Mouse (Mus musculus): ENCODE results near the gene Slc1a5.

Gene Slc1a5

DNA sequence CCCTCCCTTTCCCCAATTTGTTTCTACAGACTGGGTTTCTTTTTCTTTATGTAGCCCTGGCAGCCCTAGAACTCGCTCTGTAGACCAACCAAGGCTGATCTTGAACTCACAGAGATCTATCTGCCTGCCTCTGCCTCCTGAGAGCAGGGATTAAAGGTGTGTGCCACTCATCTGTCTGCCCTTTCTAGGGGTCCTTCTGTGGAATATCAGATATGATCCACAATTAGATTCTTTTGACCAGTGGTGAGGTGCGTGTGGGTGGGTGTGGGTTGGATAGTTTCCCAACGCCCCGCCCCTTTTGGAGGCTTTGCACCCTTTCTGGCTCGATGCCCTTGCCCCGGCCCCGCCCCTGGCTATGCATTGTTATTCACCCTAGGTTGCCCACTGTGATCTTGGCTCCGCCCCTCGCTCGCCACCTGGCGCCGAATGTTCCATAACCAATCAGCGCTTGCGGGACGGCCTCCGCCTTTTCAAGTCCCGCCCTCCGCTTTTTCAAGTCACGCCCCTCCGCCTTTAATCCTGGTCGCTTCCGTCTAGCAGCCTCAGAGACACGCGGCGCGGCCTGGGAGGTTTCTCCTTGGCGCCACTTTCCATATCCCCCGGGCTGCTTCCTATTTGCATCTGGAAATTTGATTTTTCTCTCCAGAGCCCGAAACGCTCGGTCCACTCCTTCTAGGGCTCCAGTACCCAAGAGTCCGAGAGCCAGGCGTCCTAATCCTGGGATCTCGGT, at the start of gene Slc1a5:
Gene Slc1a5 (plus strand): TSS at position 516 of the 730 bp plus-strand sequence.
- peak; percentile 99 for DNase-seq (ENCODE audit: low read depth, low spot score)

DNA sequence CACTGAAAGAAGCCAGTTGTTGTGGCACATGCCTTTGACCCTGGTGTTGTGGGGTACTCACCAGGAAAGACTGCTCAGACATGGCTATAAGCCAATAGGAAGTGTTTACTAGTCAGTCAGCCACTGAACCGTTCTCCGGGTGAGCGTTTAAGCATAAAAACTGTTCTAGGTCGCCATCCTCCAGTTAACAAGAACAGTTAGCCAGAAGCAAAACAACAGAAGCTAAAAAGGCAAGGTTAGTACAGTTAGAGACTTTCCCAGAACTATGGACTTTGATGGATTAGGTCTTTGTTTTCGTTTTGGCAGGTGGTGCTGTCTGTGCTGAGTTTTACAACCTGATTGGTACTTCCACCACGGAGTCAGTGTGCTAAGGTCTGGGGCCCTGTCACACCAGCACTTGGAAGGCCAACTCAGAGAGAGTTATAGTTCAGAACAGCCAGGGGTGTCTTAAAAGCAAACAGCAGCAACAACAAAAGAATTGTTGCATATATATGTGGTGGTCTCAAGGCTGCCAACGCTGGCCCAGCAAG, 49.2 kb upstream of the Slc1a5 start:
- DNase-seq (ENCODE audit: low read depth, low spot score), result no peak

DNA sequence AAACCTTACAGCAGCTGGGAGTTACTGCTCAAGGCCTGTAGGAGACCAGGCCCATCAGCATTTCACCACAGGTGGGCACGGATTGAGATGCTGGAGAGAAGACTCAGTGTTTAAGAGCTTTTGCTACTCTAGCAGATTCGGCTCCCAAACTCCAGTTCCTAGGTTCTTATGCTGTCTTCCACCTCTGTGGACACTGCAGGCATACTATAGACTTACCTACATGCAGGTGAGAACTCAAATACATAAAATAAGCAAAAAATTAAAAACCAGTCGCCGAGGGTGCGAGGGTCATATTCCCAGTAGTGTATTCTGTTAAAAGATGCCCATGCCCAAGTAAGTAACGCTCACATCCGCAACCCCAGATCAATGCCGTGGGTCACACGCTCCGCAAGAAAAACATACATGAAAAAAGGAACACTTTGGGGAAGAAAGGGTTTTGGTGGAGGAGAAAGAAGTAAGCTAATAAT, 43.5 kb upstream of the Slc1a5 start:
- no peak for DNase-seq (ENCODE audit: low read depth, low spot score)

DNA sequence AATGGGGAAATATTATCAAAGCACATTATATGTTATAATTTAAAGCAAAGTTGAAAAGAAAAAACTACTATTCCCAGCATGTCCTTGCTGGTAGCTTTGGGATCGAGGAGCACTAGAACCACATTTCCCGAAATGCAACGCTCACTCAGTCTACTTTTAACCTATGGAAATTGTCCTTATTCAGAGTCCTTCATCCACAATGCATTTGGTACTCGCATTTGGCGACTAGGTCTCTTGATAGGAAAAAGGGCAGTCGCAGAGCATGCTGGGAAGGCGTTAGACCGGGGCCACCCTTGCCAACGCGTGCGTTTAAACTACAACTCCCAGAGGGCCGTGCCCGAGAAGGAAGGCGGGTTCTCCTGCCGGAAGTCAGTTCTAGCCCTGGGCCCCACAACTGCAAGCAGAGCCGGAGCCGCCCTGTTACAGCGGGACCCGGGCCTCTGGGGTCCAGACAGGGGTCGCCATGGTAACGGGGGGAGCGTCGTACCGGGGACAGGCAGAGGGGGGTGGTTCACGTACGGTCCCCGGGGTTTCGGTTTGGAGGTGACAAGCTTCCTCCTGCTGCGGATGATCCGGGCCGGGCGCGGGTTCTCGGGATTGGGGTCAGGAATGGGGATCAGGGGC, 43.0 kb upstream of the Slc1a5 start, which contains the start of gene Ap2s1:
Gene Ap2s1 (plus strand): TSS at position 338 of the 624 bp plus-strand sequence.
- DNase-seq (ENCODE audit: low read depth, low spot score), result peak; percentile 96

DNA sequence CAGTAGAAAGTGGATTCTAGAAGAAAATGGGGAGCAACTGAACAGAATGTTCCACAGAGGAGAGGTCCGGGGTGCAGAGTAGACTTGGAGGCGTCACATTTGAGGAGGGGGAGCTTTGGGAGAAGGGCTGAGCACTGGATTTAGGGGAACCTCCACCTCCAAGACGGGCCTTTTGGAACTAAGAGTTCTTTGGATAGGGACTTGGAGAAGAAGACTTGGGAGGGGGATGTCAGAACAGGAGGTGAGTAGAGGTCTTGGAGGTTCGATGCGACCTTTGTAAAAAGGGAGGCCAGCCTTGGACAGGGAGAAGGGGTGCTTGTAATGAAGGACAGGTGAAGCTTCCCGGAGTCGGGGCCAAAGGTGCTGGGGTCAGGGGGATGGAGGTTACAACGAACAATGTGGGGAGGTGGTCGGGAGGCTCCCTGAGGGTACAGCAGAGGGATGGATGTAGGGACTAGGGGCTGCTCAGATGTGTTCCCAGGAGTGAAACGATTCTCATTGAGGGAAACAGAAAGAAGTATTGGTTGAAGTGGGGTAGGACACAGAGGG, 42.0 kb upstream of the Slc1a5 start:
- no peak for DNase-seq (ENCODE audit: low read depth, low spot score)

DNA sequence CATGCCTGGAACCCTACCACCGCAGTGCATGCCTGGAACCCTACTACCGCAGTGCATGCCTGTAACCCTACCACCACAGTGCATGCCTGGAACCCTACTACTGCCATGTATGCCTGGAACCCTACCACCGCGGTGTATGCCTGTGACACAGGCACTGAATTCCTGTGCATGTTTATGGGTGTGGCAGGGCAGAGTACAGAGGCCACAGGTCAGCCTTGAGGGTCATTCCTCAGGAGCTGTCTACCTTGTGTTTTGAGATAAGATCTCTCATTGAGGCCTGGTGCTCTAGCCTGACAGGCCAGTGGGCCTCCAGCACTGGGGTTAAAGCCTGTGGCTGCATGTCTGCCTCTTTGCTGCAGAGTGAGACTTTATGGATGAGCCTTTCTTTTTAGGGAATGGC, 35.8 kb upstream of the Slc1a5 start:
- no peak for DNase-seq (ENCODE audit: low read depth, low spot score)

DNA sequence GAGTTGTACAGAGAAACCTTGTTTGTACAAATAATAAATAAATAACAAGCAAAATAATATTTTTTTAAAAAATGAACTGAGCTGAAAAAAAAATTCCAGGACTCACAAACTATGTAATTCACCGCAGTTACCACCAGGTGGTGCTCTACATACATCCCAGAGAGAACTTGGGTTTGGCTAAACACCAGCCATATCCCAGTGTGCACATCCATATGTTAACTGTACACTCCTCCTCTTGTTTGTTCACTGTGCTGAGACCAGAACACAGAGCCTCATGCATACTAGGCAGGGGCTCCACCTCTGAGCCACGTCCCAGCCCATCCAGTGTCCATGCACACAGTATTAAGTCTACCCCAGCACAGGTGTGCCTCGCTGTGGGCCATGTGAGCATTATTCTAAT, 35.0 kb upstream of the Slc1a5 start:
- DNase-seq (ENCODE audit: low read depth, low spot score), result no peak

DNA sequence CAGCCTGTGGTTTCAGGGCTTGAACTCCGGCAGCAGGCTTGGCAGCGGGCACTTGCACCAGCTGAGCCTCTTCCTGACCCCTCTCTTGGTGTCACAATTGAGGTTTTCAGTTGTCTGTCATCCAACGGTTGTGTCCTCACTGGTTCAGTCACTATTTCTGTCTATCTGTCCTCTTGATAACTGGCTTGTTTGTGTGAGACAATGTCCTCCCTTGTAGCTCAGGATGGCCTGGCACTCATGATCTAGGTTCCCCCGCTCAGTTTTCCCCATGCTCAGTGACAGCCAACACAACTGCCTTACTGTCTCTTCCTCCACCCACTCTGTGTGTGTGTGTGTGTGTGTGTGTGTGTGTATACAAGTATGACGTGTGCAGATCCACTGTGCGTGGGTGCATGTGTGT, 33.5 kb upstream of the Slc1a5 start:
- no peak for DNase-seq (ENCODE audit: low read depth, low spot score)

DNA sequence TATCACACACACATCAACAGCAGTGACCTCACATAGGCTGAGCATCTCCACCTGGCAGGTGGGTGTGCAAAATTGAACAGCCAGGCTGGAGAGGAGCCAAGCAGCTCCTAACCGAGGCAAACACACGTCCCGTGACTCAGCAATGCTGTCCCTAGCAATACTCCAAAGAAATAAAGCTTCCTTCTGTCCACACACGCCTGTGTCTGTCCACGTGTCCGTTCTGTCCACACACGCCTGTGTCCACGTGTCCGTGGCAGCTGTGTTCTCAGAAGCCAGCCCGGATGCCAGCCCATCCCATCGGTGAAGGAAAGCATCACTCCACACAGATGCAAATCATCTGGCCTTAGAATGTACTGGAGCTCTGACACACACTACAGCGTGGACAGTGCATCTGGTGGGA, 29.1 kb upstream of the Slc1a5 start:
- DNase-seq (ENCODE audit: low read depth, low spot score), result no peak

DNA sequence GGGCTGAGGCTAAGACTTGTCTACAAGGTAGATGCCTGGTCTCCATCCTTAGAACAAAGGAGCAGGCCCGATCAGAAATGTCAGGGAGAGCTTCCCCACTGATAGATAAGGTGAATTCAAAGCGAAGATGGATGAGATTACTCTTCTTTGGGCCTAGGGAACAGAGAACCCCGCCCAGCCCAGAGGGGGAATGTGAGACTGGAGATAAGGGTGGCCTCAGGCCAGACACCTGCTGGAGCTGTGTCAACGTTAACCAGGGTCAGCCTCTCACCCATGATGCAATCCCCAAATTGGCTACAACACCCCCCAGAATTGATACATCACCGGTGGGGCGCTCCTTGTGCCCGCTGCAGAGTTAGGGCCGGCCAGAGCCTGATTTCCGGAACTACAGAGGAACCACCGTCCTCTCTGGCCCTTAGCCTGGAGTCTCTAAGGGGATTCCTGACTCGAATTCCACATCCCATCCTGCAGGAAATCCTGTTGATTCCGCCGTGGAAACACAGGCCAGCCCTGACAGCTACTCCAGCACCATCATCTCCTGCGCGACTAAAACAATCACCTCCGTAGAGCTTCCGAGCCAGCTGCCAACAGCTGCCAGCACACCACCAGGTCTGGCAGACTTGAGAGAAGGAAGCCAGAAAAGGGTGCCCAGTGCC, 25.6 kb upstream of the Slc1a5 start:
- no peak for DNase-seq (ENCODE audit: low read depth, low spot score)

DNA sequence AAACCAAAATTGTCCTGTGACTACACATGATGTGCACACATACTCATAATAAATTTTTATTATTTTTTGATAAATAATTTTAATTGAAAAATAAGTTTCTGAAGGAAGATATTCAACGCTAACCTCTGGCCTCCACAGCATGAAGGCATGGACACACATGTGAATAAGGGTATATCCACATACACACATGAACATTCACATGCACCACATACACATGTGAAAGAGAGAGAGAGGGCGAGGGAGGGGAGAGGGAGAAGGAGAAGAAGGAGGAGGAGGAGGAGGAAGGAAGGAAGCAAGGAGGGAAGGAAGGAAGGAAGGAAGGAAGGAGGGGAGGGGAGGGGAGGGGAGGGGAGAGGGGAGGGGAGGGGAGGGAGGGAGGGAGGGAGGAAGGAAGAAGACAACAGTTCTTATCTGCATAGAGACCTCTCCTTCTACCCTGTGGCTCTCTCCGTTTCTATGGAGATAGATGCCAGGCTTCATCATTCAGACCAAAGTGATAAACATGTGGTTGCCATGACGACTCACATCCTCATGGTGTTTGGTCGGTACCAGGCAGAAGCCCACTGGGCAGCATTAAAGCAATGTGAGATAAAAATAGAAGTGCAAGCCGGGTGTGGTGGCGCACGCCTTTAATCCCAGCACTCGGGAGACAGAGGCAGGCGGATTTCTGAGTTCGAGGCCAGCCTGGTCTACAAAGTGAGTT, 22.1 kb upstream of the Slc1a5 start:
- no peak for DNase-seq (ENCODE audit: low read depth, low spot score)

DNA sequence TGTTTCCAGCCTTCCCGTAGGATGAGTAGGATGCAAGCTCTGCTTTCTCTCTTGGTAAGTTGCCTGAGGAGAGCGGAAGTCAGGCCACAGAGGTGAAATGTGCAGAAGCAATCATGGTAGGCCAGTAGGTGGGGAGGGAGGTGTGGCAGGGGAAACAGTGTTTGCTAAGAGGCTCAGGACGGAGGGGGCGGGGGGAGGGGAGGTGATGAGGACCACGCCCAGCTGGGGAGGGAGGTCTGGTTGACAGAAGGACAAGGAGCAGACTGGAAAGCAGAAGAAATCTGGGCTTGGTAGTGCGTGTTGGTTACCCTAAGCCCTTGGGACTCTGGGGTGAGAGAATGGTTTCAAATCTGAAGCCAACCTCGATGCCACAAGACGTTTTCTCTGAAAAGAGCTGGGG, 20.8 kb upstream of the Slc1a5 start:
- no peak for DNase-seq (ENCODE audit: low read depth, low spot score)

DNA sequence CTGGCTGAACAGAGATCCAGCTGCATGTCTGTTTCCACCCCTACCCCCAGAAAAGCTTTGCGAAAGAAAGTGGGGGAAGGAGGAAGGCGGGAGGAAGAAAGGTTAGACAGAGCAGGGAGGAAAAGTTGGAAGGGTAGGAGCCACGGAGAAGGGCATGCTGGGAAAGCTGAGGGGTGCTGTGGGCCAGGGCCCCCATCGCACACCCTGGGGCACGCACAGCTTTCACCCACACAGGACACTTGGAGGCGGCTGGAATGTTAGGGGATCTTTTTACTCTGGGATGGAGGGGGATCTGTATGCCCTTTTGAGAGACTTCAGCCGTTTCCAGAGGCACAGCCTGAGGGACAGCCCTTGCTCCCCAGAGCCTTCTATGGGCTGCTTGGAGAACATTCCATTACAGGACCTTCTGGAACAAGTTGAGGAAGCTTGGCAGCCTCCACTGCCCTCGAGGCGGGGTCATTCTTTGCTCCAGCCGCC, 20.1 kb upstream of the Slc1a5 start:
- DNase-seq (ENCODE audit: low read depth, low spot score), result no peak

DNA sequence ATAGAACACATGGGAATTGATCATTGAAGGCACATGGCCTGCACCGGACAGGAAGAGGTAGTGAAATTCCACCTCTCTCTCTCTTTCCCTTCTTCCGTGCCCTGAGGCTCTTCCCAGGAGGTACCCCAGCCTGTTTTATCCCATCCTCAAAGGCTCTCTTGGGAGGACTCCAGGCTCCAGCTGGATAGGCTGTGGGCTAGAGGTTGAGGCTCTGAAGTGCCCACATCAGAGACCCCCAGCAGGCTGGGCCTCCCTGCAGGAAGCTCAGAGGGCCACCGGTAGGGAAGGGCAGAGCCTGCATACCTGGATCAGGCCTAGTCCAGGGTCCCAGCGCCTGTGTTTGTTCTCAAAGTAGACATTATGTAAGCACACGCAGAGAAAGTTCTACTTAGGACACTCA, 19.5 kb upstream of the Slc1a5 start:
- no peak for DNase-seq (ENCODE audit: low read depth, low spot score)

DNA sequence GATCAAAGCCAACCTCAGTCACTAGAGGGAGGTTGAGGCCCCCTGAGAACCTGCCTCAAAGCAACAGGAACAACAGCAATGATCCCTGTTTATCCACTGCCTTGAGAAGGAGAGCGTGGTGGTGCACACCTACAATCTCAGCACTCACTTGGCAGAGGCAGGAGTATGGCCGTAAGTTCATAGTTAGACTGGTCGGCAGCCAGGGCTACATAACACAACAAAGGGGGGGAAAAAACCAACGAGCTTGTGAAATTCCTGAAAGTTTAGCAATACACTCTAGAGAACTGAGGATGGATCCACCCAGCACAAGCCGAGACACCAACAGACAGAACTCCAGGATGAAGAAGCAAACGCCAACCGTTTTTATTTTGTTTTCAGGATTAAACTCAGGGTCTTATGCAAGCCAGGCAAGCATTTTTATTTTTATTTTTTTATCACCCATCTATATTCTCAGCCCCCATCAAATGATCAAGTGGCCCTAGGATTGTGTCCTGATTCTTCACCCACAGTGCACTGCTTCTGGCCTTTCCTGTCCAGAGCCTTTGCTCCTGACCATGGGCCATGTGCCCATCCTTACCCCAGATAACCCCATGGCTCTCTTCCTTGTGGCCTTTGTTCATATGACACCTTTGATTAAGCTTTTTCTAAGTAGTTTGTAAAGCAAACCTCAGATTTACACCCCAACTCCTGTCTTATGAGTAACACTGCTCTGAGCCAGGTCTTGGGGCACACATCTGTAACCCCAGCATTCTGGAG, 17.5 kb upstream of the Slc1a5 start:
- DNase-seq (ENCODE audit: low read depth, low spot score), result no peak

DNA sequence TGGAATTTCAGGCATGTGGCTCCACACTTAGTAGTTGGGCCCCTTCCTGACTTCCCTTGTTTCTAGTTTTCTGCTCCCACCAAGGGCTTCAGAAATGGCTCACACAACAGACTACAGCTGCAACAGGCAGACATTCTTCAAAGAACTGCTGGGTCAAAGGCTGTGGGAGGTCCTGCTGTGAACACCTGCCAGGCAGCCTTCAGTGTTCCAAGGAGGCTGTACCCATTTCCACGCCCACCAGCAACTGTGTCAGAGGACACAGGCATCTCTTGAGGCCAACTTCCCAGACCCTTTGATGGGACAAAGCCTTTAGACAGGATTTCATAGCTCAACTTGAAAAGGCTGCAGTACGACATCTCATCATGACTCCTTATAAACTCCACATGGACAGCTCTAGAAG, 14.7 kb upstream of the Slc1a5 start:
- no peak for DNase-seq (ENCODE audit: low read depth, low spot score)

DNA sequence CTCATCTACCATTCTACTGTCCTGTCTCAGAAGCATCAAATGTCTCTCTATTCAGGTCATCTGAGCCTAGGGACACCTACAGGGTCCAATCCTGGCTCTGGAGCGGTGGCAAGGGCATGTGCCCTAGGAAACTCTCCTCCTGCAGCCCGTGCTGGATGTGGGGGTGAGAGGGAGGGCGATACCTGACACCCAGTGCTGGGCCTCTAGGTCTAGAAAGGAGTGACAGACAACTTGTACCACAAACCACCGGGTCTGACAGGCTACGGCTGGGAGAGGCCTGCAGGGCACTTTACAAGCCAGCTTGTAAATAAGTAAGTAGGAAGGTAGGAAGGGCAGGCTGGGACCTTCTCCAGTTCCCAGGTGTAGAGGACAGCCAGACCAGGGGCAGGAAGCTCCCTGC, 5.3 kb upstream of the Slc1a5 start:
- no peak for DNase-seq (ENCODE audit: low read depth, low spot score)

DNA sequence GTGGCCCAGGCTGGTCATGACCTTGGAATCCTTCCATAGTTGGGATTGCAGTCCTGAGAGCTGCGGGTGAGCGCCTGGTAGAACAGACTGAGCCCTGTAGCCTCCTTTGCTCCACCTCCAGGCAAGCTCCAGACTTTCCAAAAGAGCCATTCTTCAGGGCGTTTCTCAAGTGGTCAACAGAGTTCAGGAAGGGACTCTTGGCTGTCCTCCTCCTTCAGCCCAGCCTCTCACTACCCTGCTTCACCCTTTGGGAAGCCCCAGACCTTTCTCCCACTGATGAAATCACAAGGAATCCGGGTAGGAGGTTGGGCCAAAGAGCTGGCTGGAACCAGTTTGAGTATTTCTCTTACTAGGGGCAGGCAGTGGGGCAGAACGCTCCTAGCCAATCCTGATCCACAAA, 1.1 kb upstream of the Slc1a5 start:
- DNase-seq (ENCODE audit: low read depth, low spot score), result no peak

DNA sequence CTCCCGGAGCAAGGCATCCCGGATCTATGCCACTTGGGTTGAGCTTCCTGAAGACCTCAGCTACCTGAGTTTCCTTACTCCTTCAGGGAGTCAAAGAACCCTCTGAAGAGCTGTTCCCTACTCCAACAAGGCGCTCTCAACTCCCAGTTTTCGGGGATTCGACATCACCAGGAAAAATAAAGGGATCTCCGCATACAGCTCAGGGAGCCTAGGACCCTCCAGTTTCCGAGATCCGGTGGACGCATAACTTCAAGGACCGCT, 345 bp downstream of the Slc1a5 start:
- no peak for DNase-seq (ENCODE audit: low read depth, low spot score)

DNA sequence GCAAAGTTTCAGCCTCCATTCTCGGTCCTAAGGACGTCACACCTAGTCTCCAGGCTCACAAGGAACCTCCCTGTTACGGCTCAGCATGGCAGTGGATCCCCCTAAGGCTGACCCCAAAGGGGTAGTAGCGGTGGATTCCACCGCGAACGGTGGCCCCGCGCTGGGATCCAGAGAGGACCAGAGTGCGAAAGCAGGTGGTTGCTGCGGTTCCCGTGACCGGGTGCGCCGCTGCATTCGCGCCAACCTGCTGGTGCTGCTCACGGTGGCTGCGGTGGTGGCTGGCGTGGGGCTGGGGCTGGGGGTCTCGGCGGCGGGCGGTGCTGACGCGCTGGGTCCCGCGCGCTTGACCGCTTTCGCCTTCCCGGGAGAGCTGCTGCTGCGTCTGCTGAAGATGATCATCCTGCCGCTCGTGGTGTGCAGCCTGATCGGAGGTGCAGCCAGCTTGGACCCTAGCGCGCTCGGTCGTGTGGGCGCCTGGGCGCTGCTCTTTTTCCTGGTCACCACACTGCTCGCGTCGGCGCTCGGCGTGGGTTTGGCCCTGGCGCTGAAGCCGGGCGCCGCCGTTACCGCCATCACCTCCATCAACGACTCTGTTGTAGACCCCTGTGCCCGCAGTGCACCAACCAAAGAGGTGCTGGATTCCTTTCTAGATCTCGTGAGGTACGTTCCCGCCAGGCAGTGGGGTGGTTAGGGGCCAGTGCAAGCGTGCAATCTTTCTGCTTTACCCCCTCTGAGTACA, 845 bp downstream of the Slc1a5 start:
- no peak for DNase-seq (ENCODE audit: low read depth, low spot score)

Data from WW6 (cell line).